Mouse (Mus musculus): ENCODE measurements around the gene Csf3r. TPM values are rescaled to one million over a fixed set of nuclear protein-coding genes. Genes with fewer than 3 reads are reported as not detected.

The Csf3r gene
- polyA plus RNA-seq, 1 experiment from 2014 or later: 1.5 TPM

DNA sequence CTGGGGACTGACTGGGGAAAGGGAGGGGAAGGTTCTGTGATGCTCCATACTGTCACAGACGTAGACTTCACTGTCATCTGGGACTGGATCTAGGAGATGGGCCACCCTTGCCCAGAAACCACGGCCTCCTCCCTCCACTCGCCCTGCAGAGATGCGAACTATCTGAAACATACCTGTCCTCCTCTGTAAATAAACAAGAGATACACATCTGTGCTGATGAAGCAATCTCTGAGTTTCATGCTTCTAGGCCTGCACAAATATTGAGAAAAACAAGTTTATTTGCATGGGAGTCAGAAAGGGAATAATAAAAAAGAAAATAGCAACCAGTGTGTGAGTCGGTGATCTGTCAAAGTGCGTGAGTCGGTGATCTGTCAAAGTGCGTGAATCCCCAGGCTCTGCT lies 67.5 kb downstream of the Csf3r start:
- WGBS: 79% methylated on average over 8 of the region's 8 CpGs
- Histone ChIP-seq H3K4me2 (ENCODE audit: low read length) (no peak overlapping the region), H3K27me3 (ENCODE audit: control insufficient read depth, insufficient read depth, low read length) (no peaks in the 10 kb centered on the region), H3K4me3 (ENCODE audit: control insufficient read depth in 1 of 2, insufficient read depth in 1 of 2, low read depth in 1 of 2, low read length in 2 of 2) (no peak overlapping the region), H3K9ac (ENCODE audit: low read length) (no peak overlapping the region), H3K4me1 (ENCODE audit: control insufficient read depth in 2 of 2, insufficient read depth in 2 of 2, low read length in 2 of 2) (peaks cover 1 to 4% of the 10 kb centered on the region in 2 experiments; a peak in 2 of 4 replicates), H3K36me3 (ENCODE audit: control insufficient read depth, insufficient read depth, low read length) (no peaks in the 10 kb centered on the region), H3K9me3 (ENCODE audit: control insufficient read depth, low read length) (no peaks in the 10 kb centered on the region), H3K27ac (replicated peaks in 1 of 2; ENCODE audit: control insufficient read depth in 1 of 2, insufficient read depth in 1 of 2, low read depth in 2 of 2, low read length in 2 of 2) (no peak overlapping the region)
- no peak for ATAC-seq (ENCODE audit: insufficient number of reproducible peaks, insufficient read depth, low FRiP score, low read depth)

Other genes starting within 250 kb of the Csf3r start
- gene Mrps15, start 22.4 kb downstream of the Csf3r start, polyA plus RNA-seq (2014; fragmentation: Nextera tagmentation; extraction: Ambion mirVana): 132 and 151 TPM in 2 replicates
- 4.6 and 6.4 TPM in 2 replicates for gene Oscp1, start 34.0 kb downstream of the Csf3r start, polyA plus RNA-seq (2014; fragmentation: Nextera tagmentation; extraction: Ambion mirVana)
- gene Lsm10, start 72.1 kb downstream of the Csf3r start, polyA plus RNA-seq (2014; fragmentation: Nextera tagmentation; extraction: Ambion mirVana): 45.4 and 49.1 TPM in 2 replicates
- gene Stk40, start 79.4 kb downstream of the Csf3r start, polyA plus RNA-seq (2014; fragmentation: Nextera tagmentation; extraction: Ambion mirVana): 13.1 and 17.8 TPM in 2 replicates
- 31.8 and 33.9 TPM in 2 replicates for gene Eva1b, start 123.2 kb downstream of the Csf3r start, polyA plus RNA-seq (2014; fragmentation: Nextera tagmentation; extraction: Ambion mirVana)
- 2.5 and 2.7 TPM in 2 replicates for gene Sh3d21, start 138.9 kb downstream of the Csf3r start, polyA plus RNA-seq (2014; fragmentation: Nextera tagmentation; extraction: Ambion mirVana)
- 132 and 148 TPM in 2 replicates for gene Thrap3, start 178.2 kb downstream of the Csf3r start, polyA plus RNA-seq (2014; fragmentation: Nextera tagmentation; extraction: Ambion mirVana)
- 41.8 and 46.8 TPM in 2 replicates for gene Map7d1, start 231.8 kb downstream of the Csf3r start, polyA plus RNA-seq (2014; fragmentation: Nextera tagmentation; extraction: Ambion mirVana)
- gene Trappc3, start 237.8 kb downstream of the Csf3r start, polyA plus RNA-seq (2014; fragmentation: Nextera tagmentation; extraction: Ambion mirVana): 17.8 and 30.5 TPM in 2 replicates

All from heart, embryonic 14.5 days (tissue).